Mouse (Mus musculus): ENCODE results near the gene Olfr251.
"Not testable (repeated sequence)": the region's sequence is repeated elsewhere in the genome, so short reads cannot be mapped to it uniquely, and the experiment has no call there.

Gene Olfr251

DNA sequence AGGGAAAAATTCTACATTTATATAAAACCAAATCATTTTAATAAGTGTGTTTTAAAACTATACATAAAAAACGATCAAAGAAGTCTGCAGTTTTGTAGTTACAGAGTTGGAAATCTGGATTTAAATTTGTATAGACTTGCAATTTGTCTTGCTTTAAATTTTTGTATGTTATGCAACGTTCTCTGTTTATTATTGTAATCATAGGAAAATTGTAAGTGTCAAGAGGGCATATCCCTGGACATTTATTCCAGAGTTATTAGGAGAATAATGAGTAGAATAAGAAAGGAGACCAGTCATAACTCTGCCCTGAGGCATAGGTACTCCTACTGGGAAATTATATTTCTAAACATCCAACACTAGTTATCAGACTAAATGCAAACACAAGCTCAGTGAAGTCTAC, at the start of gene Olfr251:
Olfr251 (plus strand) TSS at position 301 of the 400 bp plus-strand sequence.
- DNase-seq (ENCODE audit: low spot score in 2 of 2), result no peak

DNA sequence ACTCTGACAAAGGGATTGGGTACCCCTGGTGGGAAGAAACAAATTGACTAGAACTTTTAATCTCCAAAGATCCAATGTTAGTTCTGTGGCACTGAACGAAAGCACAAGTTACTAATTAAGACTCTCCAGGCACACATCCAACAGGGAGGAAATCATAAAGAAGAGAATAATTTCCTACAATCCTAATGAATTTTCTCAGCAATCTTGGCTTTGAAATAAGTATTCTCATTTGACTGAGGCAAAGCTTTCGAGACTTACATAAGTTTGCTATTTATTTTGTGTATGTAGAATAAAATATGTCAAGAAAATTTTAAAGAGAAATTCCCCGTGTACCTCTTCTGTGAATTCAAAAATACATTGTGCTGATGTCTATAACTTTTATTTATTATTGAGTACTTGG, 48.1 kb upstream of the Olfr251 start, which contains the start of gene Olfr25:
Olfr25 (plus strand) TSS at position 301 of the 400 bp plus-strand sequence.
- DNase-seq (ENCODE audit: low spot score in 2 of 2), result no peak

DNA sequence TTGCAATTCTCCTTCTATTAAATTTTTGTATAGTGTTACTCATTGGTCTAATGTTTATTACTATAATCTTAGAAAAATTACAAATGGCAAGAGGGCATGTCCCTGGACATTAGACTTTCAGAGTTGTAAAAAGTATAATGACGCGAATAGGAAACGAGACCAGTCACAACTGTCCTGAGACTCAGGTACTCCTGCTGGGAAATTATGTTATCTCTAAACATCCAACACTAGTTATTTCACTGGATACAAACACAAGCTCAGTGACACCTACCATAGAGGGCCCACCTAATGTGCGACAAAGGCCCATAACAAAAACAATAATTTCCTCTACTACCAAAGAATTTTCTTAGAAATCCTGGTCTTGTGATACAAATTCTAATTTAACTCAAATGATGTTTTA, 28.8 kb upstream of the Olfr251 start, which contains the start of gene Olfr898:
Olfr898 (plus strand) TSS at position 301 of the 400 bp plus-strand sequence.
- DNase-seq (ENCODE audit: low spot score in 2 of 2), result no peak

DNA sequence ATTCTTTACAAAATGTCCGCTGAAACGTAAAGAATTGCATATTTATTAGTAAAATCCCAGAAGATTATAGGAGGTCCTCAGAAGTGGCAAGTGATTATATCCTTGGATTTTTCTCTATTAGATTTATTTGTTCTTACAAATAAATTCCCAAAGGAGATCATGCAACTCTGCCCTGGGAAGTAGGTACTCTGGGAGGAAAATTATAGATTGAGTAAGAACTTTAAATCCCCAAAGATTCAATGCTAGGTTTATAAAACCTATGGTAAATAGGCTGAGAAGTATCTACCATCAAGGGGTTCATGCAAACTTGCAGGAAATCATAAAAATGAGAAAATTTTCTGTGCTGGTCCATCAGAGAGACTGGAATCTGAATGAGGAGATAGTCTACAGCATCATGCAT, 10.3 kb upstream of the Olfr251 start, which contains the start of gene Olfr250:
Olfr250 (plus strand) TSS at position 301 of the 400 bp plus-strand sequence.
- DNase-seq (ENCODE audit: low spot score in 2 of 2), result no peak

DNA sequence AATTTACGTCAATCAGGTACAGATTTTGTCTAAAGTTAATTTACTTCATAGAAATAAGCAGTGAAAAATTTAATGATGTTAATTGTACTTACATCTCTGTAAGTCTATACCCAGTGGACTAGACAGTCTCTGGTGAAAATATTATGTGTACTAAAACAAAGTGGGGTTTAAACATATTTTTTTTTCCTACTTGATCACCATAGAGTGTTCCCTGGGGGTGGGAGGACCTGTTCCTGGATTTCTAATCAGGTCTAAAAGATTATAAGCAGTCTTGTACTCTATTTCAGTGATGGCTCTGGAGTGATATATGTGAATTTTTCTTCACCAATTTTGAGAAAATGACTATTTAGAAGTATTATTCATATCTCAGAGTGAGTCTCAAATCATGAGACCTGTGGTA, 24.5 kb downstream of the Olfr251 start, which contains the start of gene Olfr147:
Olfr147 (plus strand) TSS at position 301 of the 400 bp plus-strand sequence.
- no peak for DNase-seq (ENCODE audit: low spot score in 2 of 2)

DNA sequence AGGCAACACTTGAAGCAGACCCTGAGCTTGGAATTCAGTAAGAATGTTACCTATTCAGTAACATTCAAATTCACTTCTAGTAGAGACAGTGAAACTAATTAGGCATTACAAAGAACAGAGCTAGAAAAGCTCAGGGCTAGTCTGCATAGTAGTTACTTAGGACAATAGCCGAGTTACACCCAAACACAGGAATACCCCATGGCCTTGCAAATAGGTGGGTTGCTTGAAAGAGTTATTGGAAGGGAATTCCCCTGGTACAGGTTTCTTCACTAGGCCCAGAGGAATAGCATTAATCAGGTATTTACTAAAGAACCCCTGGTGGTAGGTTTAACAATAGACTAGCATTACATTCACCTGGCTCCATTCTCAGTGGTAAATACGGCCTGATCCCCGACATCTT, 30.6 kb downstream of the Olfr251 start:
- DNase-seq (ENCODE audit: low spot score in 2 of 2), result not testable (repeated sequence)

DNA sequence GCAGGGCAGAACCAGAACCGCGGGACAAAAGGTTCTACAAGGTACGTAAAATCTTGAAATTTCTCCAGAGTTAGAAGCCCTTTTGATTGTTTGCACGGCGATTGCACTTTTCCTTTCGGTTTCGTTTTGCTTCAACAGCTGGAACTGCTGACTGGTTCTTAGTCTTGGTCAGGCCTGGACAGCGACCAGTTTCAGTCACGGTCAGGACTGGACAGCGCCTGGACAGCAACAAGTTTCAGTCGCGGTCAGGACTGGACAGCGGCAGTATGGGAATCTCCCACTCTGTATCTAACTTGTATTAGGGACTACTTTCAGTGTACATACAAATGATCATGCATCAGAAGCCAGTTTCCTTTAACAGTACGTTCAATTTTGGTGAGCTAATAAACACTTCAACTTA, 36.6 kb downstream of the Olfr251 start:
- not testable (repeated sequence) for DNase-seq (ENCODE audit: low spot score in 2 of 2)

DNA sequence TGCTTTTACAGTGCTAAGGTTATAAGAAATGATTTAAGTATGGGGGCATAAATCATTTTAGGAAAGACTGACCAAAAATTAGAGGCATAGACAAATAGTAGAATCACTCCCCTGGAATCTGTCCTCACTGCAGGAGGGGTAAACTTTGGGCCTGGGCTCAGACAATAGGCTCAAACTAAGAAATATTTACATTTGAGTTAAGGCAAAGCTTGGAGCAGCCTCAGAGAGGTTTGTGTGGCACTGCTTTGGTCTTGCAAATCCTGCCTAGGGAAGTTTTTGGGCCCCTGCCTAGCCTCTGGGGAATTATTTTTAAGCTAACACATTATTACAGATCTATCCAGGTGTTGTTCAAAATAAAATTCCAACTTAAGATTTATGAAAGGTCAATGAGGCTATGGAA, 46.9 kb downstream of the Olfr251 start:
- no peak for DNase-seq (ENCODE audit: low spot score in 2 of 2)

DNA sequence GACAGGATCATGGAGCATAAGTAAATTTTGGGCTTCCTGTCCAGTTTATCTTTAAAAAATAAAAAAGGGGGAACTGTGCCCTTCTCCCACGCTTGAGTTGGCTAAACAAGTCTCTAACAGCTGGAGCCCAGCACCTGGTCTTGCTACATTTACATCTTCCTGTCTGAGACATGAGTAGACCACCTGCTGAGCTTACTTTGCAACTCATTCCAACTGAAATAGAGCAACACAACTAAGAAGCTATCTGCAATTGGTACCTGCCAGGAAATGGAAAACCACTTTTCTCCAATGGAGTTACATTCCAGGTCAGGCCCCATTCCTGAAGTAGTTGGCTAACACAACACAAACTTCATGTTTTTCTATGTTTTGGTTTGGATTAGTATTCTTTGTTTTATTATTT, 50.1 kb downstream of the Olfr251 start:
- no peak for DNase-seq (ENCODE audit: low spot score in 2 of 2)

DNA sequence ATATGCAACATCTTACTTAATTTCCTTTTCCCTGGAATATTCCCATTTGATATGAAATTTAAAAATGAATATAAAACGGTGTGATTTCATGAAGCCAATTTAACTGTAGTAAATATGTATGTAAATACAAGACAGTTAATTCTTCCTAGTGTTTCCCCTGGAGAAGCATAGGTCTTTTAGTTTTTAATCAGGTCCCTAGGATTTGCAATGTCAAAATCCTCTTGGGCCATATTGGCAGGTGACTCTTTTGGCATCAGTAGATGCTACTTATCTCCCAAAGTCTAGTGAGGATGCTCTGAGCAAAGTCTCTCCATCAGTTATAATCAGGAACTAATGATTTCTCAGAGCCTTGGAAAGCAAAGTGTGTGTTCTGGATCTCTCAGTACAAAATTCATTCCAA, 52.3 kb downstream of the Olfr251 start, which contains the start of gene Olfr901:
Olfr901 (plus strand) TSS at position 301 of the 400 bp plus-strand sequence.
- DNase-seq (ENCODE audit: low spot score in 2 of 2), result no peak

All from urinary bladder, postnatal 4 days (tissue).